Mouse (Mus musculus) cerebral cortex, adult 2 months (tissue): ENCODE results near the gene Ifitm3.

Source experiments
- WGBS: fragments of 180-500 bp; shearing (Covaris S2); methylation state at CpG from one replicate; pipeline ENCODE4 v1.1.7; 2018; 5-methylcytosine and 5-hydroxymethylcytosine counted together

The Ifitm3 gene

DNA sequence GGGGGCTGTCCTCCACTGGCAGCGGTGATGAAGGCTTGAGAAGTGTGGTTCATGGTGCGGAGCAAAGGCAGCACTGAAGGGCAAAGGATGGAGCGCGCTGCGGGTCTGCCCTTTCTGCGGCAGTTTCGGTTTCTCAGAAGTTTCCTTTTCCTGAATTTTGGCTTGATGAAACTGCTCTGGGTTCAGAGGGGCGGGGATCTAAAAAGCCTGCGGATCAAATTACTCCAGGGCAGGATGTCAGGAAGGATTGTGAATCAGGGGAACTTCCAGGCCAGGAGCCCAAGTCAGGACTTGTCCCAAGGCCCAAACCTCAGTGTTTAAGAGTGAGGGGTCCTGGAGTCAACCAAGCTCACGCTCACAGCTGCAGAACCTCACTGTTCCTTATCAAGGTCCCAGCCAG is at the start of gene Ifitm3:
TSS of gene Ifitm3 (minus strand) at position 178 of the 400 bp plus-strand sequence.
- WGBS = 52% methylated on average over 10 of the region's 10 CpGs

DNA sequence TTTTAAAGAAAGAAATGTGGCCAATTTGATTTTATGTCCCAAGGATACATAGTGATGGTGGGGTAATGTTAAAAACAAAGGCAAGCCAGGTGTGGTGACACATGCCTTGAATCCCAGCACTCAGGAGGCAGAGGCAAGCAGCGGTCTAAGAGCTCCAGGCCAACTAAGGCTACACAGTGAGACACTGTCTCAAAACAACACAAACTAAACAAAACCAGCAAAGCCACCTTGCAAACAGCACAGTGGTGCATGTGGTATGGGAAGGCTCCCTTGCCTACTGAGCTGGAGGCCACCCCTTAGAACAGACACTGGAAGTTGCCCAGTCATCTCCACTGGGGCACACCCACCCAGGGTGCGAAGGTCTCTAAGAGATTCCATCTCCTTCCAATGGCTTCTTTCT is 49.4 kb upstream of the Ifitm3 start:
- WGBS = 43% methylated on average over 2 of the region's 2 CpGs

DNA sequence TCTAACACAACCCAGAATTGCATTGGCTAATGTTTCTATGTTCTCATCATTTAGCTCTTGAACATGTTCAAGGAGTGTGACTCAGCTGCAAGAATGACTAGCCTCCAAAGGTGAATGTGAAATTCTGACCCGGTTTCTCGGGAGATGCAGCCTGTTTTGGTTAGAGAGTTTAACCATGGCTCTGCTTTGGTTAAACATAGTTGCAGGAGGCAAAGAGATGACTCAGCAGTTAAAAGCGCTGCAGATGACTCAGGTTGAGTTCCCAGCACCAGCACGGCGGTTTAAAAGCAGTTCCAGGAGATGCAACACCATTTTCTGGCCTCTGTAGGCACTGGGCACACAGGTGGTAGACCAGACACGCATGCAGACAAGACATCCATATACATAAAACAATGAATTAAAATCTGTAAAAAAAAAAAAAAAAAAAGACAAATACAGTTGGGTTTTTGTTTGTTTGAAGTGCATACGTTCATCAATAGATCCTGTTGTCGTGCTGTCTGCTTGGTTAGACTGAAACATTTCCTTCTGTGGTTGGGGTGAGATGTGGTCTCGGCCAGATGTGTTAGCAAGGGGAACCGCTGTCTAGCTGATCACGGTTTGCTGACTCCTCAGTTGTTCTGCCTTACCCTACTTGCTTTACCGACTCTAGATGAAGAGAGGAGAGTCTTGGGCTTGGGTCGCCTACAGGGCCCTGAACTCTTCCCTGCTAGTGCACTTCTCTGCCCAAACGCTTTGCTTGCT is 48.2 kb upstream of the Ifitm3 start:
- 84% methylated on average over 14 of the region's 14 CpGs for WGBS

DNA sequence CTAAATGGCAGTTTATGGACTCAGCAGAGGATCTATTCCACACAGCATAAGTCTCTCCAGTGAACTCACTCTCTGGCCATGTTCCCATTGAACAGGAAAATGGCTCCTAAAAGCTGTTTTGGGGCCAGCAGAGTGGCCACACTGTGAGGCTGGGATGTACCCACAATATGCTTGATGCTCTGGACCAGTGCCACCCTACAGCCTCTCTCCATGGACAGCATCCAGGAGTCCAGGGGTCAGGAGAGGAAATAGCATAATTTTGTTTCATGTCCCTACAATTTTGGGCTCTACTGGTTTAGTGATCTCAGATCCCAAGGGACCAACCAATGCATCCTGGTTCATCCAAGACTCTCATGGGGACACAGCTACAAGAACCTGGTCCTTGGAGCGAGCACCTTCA is 47.0 kb upstream of the Ifitm3 start:
- 95% methylated on average over 1 of the region's 1 CpGs for WGBS

DNA sequence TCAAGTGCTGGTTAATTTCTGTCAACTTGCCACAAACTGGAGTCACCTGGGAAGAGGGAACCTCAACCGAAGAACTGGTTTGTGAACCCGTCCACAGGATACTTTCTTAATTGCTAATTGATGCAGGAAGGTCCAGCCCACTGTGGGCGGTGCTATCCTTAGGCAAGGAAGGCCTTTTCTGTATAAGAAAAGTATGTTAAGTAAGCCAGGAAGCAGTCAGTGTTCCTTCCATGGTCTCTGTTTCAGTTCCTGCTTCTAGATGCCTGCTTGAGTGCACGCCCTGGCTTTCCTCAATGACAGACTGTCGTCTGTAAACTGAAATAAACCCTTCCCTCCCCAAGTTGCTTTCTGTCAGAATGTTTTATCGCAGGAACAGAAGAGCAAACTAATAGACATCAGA is 46.4 kb upstream of the Ifitm3 start:
- 93% methylated on average over 6 of the region's 6 CpGs for WGBS

DNA sequence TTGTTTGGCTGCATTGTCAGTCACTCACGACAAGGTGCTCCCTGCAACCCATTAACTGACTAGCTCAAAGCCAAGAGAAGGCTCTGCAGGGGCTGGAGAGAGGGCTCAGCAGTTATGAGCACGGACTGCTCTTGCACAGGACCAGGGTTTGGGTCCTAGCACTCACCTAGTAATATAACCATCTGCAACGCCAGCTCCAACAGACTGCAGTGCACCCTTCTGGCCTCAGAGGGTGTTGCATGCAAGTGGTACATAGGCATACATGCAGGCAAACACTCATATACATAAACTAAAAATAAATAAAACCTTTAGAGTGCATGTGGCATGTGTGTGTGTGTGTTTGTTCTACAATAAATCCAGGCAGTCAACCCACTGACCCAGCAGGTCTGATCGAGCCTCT is 45.2 kb upstream of the Ifitm3 start:
- WGBS = 83% methylated on average over 4 of the region's 4 CpGs

DNA sequence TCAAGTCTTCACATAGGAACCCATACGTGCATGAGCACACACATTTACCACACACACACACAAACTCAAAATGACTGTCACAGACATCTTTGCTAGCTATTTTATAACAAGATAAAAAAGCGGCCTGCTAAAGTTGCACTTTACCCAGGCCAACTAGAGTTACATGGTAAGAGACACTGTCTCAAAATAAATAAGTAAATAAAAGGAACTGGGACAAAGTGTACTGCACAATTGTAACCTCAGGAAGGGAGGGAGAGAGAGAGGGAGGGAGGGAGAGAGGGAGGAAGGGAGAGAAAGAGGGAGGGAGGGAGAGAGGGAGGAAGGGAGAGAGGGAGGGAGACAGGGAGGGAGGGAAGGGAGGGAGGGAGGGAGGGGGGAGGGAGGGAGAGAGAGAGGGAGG is 41.9 kb upstream of the Ifitm3 start:
- WGBS = 83% methylated on average over 2 of the region's 2 CpGs

DNA sequence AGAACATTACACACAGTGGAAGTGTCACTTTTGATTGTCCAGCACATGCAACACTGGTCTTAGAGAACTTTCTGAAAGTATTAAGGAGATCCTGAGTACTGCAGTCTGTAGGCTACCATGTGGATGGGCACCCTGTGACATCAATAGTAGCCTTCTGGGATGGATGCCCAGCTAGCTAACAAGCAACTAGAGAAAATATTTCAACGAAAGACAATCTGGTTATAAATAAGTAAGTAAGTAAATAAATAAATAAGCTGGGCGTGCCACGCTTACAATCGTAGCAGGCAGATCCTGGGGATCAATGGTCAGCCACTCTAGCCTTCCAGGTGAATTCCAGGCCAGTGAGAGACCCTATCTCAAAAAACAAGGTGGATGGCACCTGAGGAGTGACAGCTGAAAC is 41.4 kb upstream of the Ifitm3 start:
- WGBS = 90% methylated on average over 4 of the region's 4 CpGs

DNA sequence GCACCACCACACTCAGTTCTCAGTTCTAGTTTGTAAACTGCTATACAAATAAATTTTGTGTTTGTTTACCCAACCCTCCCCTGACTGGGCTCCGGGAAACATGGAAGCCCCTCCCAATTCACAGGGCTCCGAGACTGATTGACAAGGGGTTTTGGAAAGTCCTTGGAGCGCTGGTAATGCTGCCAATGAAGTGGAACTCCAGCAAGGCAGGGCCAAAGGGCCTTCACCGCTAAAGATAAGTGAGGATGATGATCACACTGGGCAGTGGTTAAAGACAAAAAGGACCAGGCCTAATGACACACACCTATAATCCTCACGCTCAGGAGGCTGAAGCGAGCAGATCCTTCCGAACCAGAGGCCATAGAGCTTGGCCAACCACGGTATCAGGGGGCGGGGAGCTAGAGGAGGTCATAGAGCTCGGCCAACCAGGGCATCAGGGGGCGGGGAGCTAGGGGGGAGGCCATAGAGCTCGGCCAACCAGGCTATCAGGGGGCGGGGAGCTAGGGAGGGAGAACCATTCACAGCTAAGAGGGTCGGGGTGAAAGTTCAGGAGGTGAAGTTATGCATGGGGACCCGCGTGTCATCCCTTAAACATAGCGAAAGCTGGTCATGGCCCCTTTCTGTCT is 40.6 kb upstream of the Ifitm3 start:
- WGBS = 78% methylated on average over 17 of the region's 17 CpGs

DNA sequence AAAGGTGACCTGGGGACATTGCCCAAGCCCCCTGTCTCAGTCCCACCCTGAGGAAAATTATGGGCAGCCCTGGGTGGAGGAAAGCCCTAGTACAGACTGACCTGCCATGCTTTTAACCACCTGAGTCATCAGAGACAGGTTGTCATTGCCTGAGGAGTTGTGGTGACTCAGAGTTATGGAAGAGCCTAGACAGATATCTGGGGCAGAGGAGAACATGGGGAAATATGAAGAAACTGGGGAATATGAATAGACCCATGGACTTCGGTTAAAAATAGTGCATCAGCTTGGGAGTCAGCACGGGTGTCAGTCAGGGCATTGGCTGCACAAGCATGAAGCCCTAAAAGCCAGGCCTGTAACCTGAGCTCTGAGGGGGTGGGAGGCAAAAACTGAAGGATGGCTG is 38.8 kb upstream of the Ifitm3 start:
- 49% methylated on average over 2 of the region's 2 CpGs for WGBS

DNA sequence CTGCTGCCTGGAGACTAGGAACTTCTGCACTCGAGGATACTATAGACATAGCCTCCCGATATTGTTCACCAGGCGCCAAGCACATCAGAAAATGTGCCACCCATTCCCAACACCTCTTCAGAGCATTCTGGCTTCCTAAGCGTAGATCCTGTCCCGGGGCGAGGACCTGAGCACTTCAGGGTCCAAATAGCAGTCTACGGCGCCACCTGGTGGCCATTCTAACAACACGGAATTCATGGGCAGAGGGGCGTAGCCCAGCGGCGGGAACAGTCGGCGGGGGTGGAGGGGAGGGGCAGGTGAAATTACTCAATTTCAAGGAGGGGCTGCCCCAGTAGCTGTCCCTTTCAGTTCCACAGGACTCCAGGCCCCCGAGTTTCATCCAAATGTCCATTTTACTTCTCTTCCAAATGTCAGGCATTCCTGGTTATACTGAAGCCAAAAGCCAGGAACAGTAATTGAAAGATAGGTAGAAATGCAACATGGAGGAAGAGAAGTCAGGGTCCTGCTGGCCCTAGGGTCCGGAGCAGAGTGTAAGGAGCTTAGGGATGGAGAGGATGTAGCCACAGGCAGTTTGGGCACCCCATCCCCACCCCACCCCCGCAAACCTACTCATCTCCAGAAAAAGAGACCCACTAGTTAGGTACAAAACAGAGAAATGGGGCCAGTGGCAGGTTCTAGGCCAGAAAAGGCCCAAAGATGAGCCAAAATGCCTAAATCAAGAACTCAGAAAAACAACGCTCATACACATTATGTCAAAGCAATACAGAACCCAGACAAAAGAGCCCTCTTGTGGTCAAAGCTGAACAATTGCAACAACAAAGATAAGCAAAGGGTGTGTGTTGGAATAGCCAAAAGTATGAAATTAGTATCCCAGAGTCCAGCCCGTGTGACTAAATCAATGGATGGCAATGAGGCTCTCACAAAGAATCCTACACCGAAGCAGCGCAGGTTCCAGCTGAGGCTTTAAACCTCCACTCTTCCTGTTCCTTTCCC is 38.0 kb upstream of the Ifitm3 start:
- 6% methylated on average over 21 of the region's 21 CpGs for WGBS

DNA sequence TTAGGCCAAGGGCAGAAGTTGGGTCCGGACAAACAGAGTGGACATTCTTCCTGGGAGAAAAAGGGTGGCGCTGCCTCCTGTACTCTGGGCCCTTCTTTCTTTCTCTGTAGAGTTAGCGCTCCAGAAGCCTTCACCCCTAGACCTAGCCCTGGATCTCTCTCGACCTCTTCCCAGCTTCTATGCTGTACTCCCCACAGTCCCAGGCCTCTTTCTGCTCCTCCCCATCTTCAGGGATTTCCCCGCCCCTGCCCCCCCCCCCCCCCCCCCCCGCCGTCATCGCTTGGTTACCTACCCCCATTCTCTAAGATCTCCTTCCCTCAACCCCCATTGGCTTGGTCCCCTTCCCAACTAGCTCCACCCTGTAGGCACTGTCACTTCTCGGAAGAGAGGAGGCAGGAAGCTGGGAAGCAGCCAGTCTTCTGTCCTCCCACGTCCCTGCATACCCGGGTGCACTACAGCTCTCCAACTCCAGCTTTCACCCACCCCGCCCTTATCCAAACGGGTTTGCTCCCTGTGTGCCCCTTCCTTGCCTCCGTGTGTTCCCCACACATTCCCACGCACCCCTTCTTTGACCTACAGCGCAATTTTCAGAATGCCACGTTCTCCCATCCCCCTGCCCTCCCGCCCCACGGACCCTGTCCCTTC is 37.1 kb upstream of the Ifitm3 start:
- 9% methylated on average over 18 of the region's 19 CpGs for WGBS

DNA sequence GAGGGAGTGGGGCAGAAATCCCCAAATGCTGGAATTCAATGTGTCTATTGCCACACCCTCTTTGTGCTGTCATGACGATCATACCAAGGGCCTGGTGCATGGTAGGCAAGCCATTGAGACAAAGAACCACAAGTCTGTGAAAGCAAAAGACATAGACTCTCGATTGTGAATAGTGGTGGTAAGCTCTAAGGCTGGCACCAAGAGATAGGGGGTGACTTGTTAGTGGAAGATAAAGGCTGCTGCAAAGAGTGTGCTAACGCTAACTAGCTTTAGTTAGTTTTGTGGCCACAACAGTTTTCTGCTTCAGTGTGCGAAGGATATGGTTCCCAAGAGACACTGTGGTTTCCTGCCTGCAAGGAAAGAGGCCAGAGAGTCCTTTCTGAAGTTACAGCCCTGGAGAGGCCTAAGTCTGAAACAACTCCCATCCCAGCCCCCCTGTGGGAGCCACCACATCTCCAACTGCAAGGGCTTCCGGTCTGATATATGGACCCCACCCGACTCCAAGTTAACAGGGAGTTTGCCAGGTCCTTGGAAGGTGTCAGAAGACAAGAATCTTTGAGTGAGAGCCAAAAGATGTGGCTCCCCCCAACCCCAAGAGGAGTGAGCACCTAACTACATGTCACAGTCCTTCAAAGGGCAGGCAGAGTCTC is 36.5 kb upstream of the Ifitm3 start:
- 61% methylated on average over 6 of the region's 6 CpGs for WGBS

DNA sequence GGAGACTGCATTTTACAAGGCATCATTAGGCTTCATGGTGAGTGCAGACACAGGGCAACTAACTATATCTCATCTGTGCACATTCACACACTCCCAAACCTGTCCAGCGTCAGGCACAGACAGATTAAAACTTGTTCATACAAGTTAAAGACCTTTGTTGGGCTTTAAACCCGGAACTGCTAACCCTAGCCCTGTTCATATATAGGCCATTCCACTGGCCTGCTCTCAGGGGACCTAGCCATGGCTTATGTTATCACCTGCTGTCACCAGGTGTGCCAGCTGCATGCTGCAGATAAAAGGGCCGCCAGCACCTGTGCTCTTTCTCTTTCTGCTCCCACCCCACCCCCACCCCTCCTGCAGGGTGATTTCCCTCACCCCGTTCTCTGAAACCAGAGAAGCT is 32.0 kb upstream of the Ifitm3 start:
- WGBS = 89% methylated on average over 4 of the region's 4 CpGs

DNA sequence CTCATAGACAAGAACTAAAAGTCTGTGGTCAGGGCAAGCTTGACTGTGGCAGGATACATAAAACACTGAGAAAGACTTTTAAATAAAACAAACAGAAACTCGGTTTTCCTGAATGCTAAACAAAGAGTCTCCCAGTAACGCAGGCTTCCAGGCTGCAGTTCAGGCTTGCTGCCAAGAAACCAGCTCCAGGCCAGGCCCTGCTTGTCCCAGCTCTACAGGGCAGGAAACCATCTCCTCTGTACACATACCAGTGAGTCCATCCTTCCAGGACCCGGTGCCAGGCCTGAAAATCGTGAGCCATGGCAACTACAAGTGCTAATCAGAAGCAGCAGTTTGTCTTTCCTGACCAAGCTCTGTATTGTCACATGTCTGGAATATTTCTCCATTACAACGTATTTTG is 31.1 kb upstream of the Ifitm3 start:
- WGBS = 30% methylated on average over 5 of the region's 5 CpGs

DNA sequence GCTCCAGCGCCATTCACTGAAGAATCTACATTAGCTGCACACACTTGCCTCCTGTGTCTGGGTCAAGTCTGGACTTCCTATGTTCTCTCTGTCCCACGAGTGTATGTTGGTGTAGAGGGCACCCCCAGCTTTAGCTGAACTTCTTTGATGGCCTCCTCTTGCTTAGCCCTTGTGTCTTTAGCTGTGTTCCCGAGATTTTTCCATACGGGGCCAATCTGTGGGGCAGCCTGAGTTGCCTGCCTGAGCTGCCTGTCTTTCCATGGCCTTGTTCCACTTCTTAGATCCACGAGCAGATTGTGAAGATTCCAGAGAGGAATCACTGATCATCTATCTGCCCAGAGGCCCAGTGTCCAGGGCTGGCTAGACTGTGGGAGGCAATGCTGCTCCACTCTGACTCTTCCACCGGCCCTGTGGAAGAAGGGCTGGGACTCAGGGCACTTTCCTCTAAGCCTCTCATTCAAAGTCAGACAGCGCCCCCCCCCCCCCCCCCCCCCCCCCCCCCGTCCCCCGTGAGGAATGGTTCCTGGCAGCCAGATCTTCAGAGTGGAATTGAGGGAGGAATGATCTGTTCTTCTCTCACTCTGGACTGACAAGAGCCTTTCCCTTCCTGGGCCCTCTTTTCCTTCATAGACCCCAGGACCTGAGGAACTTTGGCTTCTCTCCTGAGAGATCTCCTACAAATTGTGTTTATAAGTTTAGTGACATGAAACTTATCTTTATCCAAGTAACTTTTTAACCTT is 30.5 kb upstream of the Ifitm3 start:
- 57% methylated on average over 6 of the region's 9 CpGs for WGBS

DNA sequence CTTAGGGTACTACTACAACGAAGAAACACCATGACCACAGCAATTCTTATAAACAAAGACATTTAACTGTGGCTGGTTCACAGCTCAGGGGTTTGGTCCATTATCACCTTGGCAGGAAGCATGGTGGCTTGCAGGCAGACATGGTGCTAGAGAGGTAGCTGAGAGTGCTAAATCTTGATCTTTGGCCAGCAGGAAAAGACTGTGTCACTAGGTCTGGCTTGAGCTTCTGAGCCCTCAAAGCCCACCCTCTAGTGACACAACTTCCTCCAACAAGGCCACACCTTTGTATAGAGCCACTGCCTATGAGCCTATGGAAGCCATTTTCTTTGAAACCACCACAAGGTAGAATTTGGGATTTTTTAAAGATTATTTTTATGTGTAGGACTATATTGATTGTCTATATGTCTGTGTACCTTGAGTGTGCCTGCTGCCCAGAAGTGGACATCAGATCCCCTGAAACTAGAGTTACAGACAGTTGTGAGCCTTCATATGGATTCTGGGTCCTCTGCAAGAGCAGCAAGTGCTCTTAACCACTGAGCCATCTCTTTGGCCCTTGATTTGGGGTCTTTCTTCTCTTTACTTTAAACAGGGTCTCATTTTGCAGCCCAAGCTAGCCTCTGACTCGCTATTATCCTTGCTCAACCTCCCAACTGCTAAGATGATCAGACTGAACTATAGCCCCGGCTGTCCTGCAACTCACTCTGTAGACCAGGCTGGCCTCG is 29.0 kb upstream of the Ifitm3 start:
- 96% methylated on average over 4 of the region's 4 CpGs for WGBS

DNA sequence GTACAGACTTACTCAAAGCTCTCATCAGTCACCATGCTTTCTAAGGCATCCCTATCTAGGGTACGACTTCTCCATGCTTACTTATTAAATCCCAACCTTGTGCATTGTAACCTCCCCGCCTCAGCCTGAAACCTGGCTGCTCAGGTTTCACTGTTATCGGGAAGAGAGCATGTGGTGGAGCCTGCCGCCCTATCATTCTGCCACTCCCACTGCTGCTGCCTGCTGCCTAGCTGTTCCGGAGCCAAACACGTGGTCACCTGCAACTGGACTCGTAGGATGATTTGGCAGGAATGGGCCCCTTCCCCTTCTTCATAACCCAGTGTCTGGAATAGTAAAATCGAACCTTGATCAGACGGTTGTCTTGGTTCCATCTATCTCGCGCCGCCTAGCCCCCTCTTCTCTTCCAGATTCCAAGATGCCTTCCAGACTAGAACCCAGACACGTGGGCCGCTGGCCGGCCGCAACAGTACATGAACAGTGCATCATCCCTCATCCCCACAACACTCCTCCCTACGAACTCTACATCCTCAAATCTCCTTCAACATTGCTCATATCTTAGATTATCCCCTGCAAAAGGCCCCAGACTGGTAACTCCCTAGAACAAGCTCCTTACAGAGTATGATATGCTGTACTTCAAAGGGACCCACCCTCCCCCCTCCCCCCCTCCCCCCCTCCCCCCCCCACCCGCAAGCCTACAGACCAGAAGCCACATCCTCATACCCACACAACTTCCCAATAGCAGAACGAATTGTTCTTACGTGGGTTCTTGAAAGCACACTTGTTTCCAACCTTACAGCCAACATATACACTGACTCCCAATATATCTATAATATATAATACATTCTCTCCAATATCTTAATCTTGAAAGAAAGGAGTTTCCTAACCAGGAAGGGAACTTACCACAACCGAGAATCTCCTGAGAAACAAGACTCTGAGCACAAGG is 27.8 kb upstream of the Ifitm3 start:
- WGBS = 84% methylated on average over 20 of the region's 21 CpGs

DNA sequence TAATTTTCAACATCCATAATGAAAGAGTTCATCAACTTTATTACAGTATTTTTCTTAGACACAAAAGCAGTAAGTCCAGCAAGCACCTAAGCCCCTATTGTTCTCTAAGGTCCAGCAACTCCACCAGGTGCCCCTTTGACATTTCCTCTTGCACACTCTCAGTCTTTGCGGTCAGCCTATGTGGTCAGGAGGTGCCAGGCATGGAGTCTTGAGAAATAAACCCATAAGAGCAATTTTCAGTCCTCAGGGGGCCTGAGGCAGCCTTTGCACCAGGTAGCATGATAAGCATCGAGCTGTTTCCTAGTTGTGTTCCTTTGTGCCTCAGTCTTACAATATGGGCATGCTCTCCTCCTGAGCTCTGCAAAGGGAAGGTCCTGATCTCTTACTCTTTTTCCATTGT is 26.1 kb upstream of the Ifitm3 start:
- WGBS = 80% methylated on average over 1 of the region's 2 CpGs
